Mouse (Mus musculus): ENCODE measurements around the gene Esrrg. TPM values are rescaled to one million over a fixed set of nuclear protein-coding genes. Genes with fewer than 3 reads are reported as not detected.

Esrrg gene
- total and polyA plus RNA-seq, 3 experiments: not detected

GRCm38 (mm10) chr1:187836384-187836783 lies 227.8 kb downstream of the Esrrg start:
- no peak for TF ChIP-seq POLR2A (IDR thresholded peaks at IDR 0.05; ENCODE audit: low read depth, low read length)
- no peak for TF ChIP-seq EP300 (IDR thresholded peaks at IDR 0.05; ENCODE audit: low read length)
- TF ChIP-seq E2F4 (IDR thresholded peaks at IDR 0.05; ENCODE audit: insufficient replicate concordance, low read depth, low read length): no peak
- no peak for TF ChIP-seq UBTF (IDR thresholded peaks at IDR 0.05; ENCODE audit: low read depth, low read length)
- no peak for TF ChIP-seq RAD21 (IDR thresholded peaks at IDR 0.05; ENCODE audit: low read depth, low read length)
- no peak for TF ChIP-seq POLR2AphosphoS2 (IDR thresholded peaks at IDR 0.05; ENCODE audit: low read depth, low read length)
- no peak for TF ChIP-seq KAT2A (IDR thresholded peaks at IDR 0.05; ENCODE audit: insufficient replicate concordance, low read length)
- TF ChIP-seq SIN3A (IDR thresholded peaks at IDR 0.05; ENCODE audit: low read length): no peak
- TF ChIP-seq ZMIZ1 (IDR thresholded peaks at IDR 0.05; ENCODE audit: low read depth, low read length): no peak
- no peak for TF ChIP-seq ELF1 (IDR thresholded peaks at IDR 0.05; ENCODE audit: low read depth, low read length)
- TF ChIP-seq JUND (conservative IDR thresholded peaks at IDR 0.05; ENCODE audit: low read depth, low read length): no peak
- no peak for TF ChIP-seq CHD1 (IDR thresholded peaks at IDR 0.05; ENCODE audit: low read depth, low read length)
- no peak for TF ChIP-seq ETS1 (conservative IDR thresholded peaks at IDR 0.05; ENCODE audit: low read depth, low read length)
- TF ChIP-seq MAFK (IDR thresholded peaks at IDR 0.05; ENCODE audit: insufficient replicate concordance, low read length): no peak
- no peak for TF ChIP-seq CTCF (conservative IDR thresholded peaks at IDR 0.05 in 1 of 2, IDR thresholded peaks at IDR 0.05 in 1 of 2; ENCODE audit: low read depth in 2 of 2, low read length in 2 of 2)
- no peak for TF ChIP-seq SMC3 (IDR thresholded peaks at IDR 0.05; ENCODE audit: low read depth, low read length)
- TF ChIP-seq MAZ (IDR thresholded peaks at IDR 0.05; ENCODE audit: low read depth, low read length): no peak
- no peak for TF ChIP-seq MXI1 (IDR thresholded peaks at IDR 0.05; ENCODE audit: low read depth, low read length)
- no peak for TF ChIP-seq NELFE (IDR thresholded peaks at IDR 0.05; ENCODE audit: low read depth, low read length)
- TF ChIP-seq IRF4 (IDR thresholded peaks at IDR 0.05; ENCODE audit: low read depth, low read length): no peak
- Histone ChIP-seq H3K4me2 (ENCODE audit: insufficient read depth, low read depth, poor library complexity, severe bottlenecking) (no peak overlapping the region), H3K27ac (ENCODE audit: insufficient read depth, low read depth) (no peak overlapping the region), H3K4me3 (replicated peaks in 1 of 3; ENCODE audit: low read depth in 2 of 3, low read length in 2 of 3, poor library complexity in 1 of 3) (no peak overlapping the region), H3K36me3 (replicated peaks in 1 of 2; ENCODE audit: control insufficient read depth in 1 of 2, insufficient read depth in 1 of 2, low read length in 1 of 2) (no peaks in the 10 kb centered on the region), H3K79me2 (replicated peaks; ENCODE audit: control insufficient read depth, extremely low read depth, insufficient read depth, poor library complexity, severe bottlenecking) (no peaks in the 10 kb centered on the region), H3K9ac (ENCODE audit: insufficient read depth, low read depth) (no peak overlapping the region), H3K27me3 (replicated peaks) (no peaks in the 10 kb centered on the region), H3K9me3 (replicated peaks; ENCODE audit: low read length) (peaks cover 62% of the 10 kb centered on the region), H3K4me1 (ENCODE audit: control insufficient read depth in 1 of 2, insufficient read depth in 2 of 2) (no peaks in the 10 kb centered on the region)
- dilution Hi-C loops (cut with MboI; ENCODE audit: extremely low pct_ligation_motif_present, extremely low pct_unique_long_range_greater_than_20kb, low sequenced_read_pairs) (no loop called here), in situ Hi-C loops (cut with MboI; ENCODE audit: low pct_ligation_motif_present, low pct_unique_long_range_greater_than_20kb, low sequenced_read_pairs) (no loop called here)
- DNase-seq (ENCODE audit: extremely low read depth): no peak

GRCm38 (mm10) chr1:187836876-187837275 lies 228.3 kb downstream of the Esrrg start:
- no peak overlapping the region for H3K4me2 ChIP-seq (ENCODE audit: insufficient read depth, low read depth, poor library complexity, severe bottlenecking)
- dilution Hi-C loops (cut with MboI; ENCODE audit: extremely low pct_ligation_motif_present, extremely low pct_unique_long_range_greater_than_20kb, low sequenced_read_pairs): no loop called here
- TF ChIP-seq POLR2AphosphoS2 (IDR thresholded peaks at IDR 0.05; ENCODE audit: low read depth, low read length) (no peak), MYC (IDR thresholded peaks at IDR 0.05; ENCODE audit: low read depth, low read length) (no peak), ETS1 (conservative IDR thresholded peaks at IDR 0.05; ENCODE audit: low read depth, low read length) (no peak), JUN (IDR thresholded peaks at IDR 0.05; ENCODE audit: insufficient read depth, low read depth, low read length) (no peak), TCF12 (IDR thresholded peaks at IDR 0.05; ENCODE audit: low read depth, low read length) (no peak), SIN3A (IDR thresholded peaks at IDR 0.05; ENCODE audit: low read length) (no peak), BHLHE40 (IDR thresholded peaks at IDR 0.05; ENCODE audit: low read depth, low read length) (no peak), ZNF384 (IDR thresholded peaks at IDR 0.05; ENCODE audit: low read depth, low read length) (no peak), MXI1 (IDR thresholded peaks at IDR 0.05; ENCODE audit: low read depth, low read length) (no peak), USF2 (conservative IDR thresholded peaks at IDR 0.05; ENCODE audit: low read depth, low read length) (no peak), GABPA (IDR thresholded peaks at IDR 0.05; ENCODE audit: insufficient replicate concordance, low read depth, low read length) (no peak), MAZ (IDR thresholded peaks at IDR 0.05; ENCODE audit: low read depth, low read length) (no peak), POLR2A (IDR thresholded peaks at IDR 0.05; ENCODE audit: low read depth, low read length) (no peak), CTCF (conservative IDR thresholded peaks at IDR 0.05 in 1 of 2, IDR thresholded peaks at IDR 0.05 in 1 of 2; ENCODE audit: low read depth in 2 of 2, low read length in 2 of 2) (no peak), ZKSCAN1 (IDR thresholded peaks at IDR 0.05; ENCODE audit: borderline replicate concordance, low read depth, low read length) (no peak), ZMIZ1 (IDR thresholded peaks at IDR 0.05; ENCODE audit: low read depth, low read length) (no peak)

More at GRCm38 (mm10) chr1:187836876-187837275, 228.3 kb downstream of the Esrrg start:
- H3K9ac ChIP-seq (ENCODE audit: insufficient read depth, low read depth): no peak overlapping the region
- no peak overlapping the region for H3K27ac ChIP-seq (ENCODE audit: insufficient read depth, low read depth)
- H3K4me1 ChIP-seq (ENCODE audit: control insufficient read depth in 1 of 2, insufficient read depth in 2 of 2): no peaks in the 10 kb centered on the region
- H3K9me3 ChIP-seq (replicated peaks; ENCODE audit: low read length): peaks cover 63% of the 10 kb centered on the region
- no peaks in the 10 kb centered on the region for H3K27me3 ChIP-seq (replicated peaks)
- in situ Hi-C loops (cut with MboI; ENCODE audit: low pct_ligation_motif_present, low pct_unique_long_range_greater_than_20kb, low sequenced_read_pairs): no loop called here
- H3K36me3 ChIP-seq (replicated peaks in 1 of 2; ENCODE audit: control insufficient read depth in 1 of 2, insufficient read depth in 1 of 2, low read length in 1 of 2): no peaks in the 10 kb centered on the region
- no peak for DNase-seq (ENCODE audit: extremely low read depth)
- H3K79me2 ChIP-seq (replicated peaks; ENCODE audit: control insufficient read depth, extremely low read depth, insufficient read depth, poor library complexity, severe bottlenecking): no peaks in the 10 kb centered on the region
- no peak overlapping the region for H3K4me3 ChIP-seq (replicated peaks in 1 of 3; ENCODE audit: low read depth in 2 of 3, low read length in 2 of 3, poor library complexity in 1 of 3)
